Mouse (Mus musculus) layer of hippocampus, postnatal 14 days (tissue): ENCODE data around the gene Scfd2. TPM values are rescaled to one million over a fixed set of nuclear protein-coding genes. Genes with fewer than 3 reads are reported as not detected.

Experiments used
- DNase-seq, 2 experiments: peaks; one replicate each; pipeline ENCODE4 v3.0.0; 2021 to 2022; ENCODE audit warnings: low spot score in 2 of 2, mixed read lengths in 1 of 2
- total RNA-seq, 2 experiments: library from RNA; stranded (reverse); gene quantifications; 2 replicates each; pipeline ENCODE4 v1.2.3; 2021

Scfd2 gene
- total RNA-seq, 2 experiments from 2014 or later: 27.1 to 29.9 TPM

GRCm38 (mm10) chr5:74467753-74468152 lies 63.8 kb downstream of the Scfd2 start:
- DNase-seq: no peak

DNA sequence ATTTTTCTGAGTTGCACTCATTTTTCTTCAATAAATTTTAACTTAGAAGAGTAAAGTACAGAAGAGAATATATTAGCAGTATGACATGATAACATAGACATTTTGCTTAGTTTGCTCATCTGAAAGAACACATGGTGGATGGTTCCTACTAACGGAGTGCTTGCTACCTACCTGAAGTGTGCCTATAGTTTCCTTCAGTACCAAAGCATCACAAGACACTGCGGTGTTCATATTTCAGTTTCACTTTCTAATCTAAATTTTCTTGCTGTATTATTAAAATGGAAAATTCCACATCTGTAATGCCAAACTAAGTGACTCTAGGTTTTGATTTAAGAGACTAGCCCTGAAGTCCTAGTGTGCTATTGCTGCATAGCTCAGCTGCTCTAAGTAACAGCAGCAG lies 74.8 kb downstream of the Scfd2 start:
- DNase-seq: no peak

DNA sequence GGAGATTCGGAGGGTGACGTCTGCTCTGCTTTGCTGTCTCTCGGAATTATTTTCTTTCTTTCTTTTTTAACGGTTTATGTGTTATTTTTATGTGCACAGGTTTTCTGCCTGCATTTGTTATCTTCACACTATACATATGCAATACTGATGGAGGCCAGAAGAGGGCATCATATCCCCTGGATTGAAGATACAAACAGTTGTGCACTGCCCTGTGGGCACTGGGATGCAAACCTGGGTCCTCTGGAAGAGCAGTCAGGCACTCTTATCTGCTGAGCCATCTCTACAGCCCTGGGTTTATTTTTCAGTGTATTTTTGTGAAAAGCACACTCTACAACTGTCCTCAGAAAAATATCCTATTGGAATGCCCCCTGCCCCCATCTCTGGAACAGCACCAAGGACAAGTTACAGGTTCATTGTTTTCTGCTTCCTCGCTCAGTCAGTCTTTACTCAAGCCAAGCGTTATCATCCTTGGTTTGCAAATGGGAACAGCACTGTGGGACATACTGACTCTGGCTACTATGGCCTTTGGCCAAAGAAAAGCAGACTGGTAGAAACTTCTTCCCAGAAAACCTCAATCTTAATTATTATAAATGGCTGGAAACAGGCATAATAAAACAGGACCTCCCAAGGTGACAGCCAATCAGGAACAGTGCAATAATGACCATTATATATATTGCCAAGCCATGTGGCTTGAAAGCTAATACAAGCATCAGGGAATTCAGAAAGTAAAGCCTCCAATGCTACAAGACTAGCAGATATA lies 75.9 kb downstream of the Scfd2 start:
- no peak for DNase-seq

DNA sequence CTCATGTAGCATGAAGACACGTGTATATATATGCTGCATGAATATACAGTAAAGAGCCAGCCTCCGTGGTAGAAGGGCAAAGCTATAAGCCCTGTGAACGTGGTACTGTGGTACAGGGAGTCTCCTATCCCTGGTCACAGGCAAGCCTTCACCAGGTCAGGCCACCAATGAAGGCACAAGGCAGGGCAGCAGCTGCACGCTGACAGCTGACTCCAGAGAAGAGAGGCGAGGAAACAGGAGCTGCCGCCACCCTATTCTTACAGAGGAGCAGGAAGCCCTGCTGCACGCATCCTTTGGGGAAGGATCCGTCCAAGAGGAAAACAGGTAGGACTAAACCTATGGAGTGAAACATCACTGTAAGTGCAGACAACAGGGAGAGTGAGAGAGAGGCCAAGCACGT lies 76.5 kb downstream of the Scfd2 start:
- DNase-seq: no peak

GRCm38 (mm10) chr5:74450977-74451376 lies 80.6 kb downstream of the Scfd2 start:
- peak in 1 of 2 experiments; percentile 12 for DNase-seq

- DNase-seq: no peak
These were observed 83.8 kb downstream of the Scfd2 start for GRCm38 (mm10) chr5:74447517-74448334.

- DNase-seq: no peak
These were observed 85.7 kb downstream of the Scfd2 start for GRCm38 (mm10) chr5:74445861-74446260.

DNA sequence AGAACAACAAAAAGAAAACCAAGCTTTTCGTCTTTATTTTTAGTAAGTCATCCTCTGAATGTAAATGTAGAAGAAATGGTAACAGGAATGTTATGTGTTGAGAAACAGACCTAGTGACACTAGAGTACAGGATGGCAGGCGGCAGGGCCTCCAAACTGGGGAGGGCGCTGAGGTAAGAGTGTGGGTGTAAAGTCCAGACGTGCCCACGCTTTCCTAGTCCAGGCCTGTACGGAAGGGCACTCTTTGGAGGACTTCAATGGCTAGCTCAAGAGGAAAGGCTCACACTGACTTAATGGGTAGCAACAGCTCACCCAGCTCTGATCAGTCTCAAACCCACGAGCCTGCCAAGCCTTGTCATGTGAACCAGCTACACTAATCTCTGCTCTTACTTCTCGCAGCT lies 93.2 kb downstream of the Scfd2 start:
- no peak for DNase-seq

GRCm38 (mm10) chr5:74433580-74434147 lies 97.9 kb downstream of the Scfd2 start:
- DNase-seq: peak; percentile 71 to 78

GRCm38 (mm10) chr5:74432879-74433539 lies 98.5 kb downstream of the Scfd2 start:
- peak in 1 of 2 experiments; percentile 14 for DNase-seq

DNA sequence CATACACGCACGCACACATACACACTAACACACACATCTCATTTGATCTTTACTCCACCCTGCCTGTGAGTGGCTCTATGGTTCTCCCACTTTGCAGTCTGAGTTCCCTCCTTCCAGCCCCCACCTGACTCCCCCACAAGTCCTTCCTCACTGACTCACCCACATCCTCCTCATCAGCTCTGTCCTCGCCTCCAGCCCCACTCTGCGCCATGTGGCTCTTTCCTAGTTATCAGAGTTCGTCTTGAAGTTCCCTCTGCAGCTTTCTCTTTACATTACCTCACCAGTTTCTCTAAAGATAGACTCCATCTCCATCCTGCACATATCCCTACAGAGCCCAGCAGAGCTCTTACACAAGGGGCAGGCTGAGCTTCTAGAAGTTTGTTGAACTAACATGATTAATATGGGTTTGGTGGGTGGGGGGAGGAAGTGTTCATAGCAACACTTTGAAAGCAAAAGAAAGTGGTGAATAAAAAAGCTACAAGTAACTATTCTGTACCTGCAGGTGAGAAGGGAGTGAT lies 110.9 kb downstream of the Scfd2 start:
- DNase-seq: no peak

- no peak for DNase-seq
These were observed 119.0 kb downstream of the Scfd2 start for GRCm38 (mm10) chr5:74412557-74412956.

DNA sequence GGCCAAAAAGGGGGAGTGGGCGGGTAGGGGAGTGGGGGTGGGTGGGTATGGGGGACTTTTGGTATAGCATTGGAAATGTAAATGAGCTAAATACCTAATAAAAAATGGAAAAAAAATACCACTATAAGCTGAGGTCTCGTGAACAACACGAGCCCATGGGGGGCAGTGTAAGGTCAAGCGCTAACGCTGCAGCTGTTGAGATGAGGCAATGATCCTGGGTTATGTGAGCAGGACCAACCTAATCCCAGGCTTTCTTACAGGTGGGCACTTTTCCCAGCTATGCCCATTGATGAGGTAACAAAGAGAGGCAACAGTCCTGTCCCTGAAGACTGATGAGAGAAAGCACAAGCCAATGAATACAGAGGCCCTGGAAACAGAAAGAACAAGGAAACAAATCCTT lies 126.7 kb downstream of the Scfd2 start:
- DNase-seq: no peak

- no peak for DNase-seq
These were observed 127.5 kb downstream of the Scfd2 start for GRCm38 (mm10) chr5:74404083-74404482.

DNA sequence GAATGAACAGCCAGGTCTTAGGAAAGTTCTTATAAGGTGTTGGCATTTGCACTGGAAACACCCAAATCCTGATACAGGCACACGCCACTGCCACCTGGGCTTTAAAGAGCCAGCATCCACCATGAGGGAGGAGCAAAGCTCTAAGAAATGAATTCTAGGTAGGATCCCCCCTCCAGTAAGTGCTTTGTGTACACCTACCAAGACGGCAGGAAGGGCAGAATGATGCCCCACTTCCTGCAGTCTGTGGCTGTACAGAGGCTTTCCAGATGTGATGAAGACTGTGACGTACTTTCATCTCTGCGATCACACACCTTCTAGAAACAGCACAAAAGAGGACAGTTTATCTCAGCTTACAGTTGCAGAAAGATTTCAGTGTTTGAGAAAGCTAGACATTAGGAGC lies 128.9 kb downstream of the Scfd2 start:
- DNase-seq: no peak

DNA sequence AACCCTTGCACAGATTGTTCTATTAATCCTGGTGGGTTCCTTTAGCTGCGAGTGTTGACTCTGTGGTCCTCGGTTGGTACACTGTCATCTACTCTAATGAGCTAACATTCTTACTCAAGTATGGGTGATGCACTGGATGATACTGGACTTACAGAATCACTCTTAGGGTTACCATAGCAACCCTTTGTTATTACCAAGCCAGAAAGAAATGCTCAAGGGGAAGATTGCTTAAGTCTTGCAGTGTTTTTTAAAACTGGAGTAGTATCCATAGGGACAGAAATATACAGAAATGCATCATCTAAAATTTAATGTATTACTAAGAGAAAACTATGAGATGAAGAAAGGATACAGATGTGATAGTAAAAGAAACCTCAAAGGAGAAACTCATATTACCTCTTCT lies 139.8 kb downstream of the Scfd2 start:
- DNase-seq: no peak

DNA sequence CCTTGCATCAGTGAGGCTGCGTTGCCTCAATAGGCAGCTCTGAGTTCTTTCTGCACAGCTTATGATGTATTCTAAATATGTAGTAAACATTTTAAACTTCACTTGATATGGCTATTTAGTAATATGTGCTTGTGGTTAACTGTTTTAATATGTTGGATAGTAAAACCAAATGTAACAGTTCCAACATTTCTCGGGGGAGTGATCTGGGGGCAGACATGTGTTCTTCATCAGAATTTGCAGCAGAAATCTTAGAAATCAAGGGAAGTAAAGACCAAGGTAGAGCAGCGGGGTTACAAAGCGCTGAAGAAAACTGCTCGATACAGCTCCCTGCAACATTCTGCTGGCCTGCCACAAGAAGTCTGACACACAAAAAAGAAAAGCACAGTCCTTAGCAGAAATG lies 140.2 kb downstream of the Scfd2 start:
- DNase-seq: no peak

DNA sequence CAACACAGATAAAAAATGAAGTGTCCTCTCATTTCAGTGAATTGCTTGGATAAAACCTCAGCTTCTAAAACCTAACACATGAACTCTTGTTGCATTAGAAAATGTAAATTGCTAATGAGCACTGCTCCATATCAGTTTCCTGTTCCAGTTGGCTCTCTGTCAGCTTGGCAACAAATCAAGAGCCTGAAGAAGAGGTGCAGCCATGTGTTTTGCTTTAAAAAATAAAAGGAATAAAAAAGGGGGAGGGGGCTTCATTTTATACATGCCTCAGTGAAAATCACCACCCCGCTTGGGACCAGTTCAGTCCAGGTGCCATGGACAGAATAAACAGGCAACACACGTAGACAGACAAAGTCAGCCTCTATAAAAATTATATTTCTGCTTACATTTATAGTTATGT lies 142.7 kb downstream of the Scfd2 start:
- no peak for DNase-seq

GRCm38 (mm10) chr5:74388101-74388500 lies 143.5 kb downstream of the Scfd2 start:
- DNase-seq: peak in 1 of 2 experiments; percentile 7

- DNase-seq: no peak
These were observed 144.2 kb downstream of the Scfd2 start for GRCm38 (mm10) chr5:74387143-74387886.

GRCm38 (mm10) chr5:74380045-74380444 lies 151.5 kb downstream of the Scfd2 start:
- no peak for DNase-seq
